Mouse (Mus musculus): Measurements from ENCODE around the gene Grhl1.

DNA sequence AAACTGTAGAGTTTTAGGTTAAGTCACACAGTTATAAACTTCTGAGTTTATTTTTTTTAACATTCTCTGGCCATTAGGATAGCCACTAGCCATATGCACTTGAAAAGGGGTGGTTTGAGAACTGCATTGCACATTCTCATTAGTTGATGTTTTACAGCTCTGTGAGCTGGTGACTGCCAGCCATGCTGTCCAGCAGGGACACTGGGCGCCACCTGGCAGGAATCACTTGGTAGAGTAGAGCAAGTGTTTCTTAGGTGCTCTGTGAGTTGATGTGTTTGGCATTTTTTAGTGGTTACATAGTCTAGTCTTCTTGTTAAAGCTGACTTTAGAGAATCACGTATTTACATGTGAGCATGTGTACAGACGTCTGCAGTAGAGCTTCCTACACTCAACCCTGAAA is 84.4 kb downstream of the Grhl1 start:
- TF ChIP-seq CTCF (IDR thresholded peaks at IDR 0.05; ENCODE audit: low read depth) (no peak), EP300 (IDR thresholded peaks at IDR 0.05; ENCODE audit: low read depth) (no peak)
